Mouse (Mus musculus) CH12.LX (cell line): ENCODE measurements around the gene Pla2g2e. TPM values are rescaled to one million over a fixed set of nuclear protein-coding genes. Genes with fewer than 3 reads are reported as not detected.

ENCODE experiments used
- polyA plus RNA-seq: library from polyadenylated mRNA; unstranded; fragments of >175 nt; gene quantifications from 2 replicates; pipeline ENCODE4 v1.2.1, GENCODE M21; 2012; ENCODE audit warnings: low read depth; ENCODE audit not compliant: insufficient read length
- total RNA-seq, 2 experiments: library from RNA; depleted of rRNA; stranded (reverse); fragments of 300-350 nt in 1 of 2; fragments of >200 nt in 1 of 2; gene quantifications; 2 replicates each; pipeline ENCODE4 v1.2.3; 2012 to 2014

Gene Pla2g2e
- total and polyA plus RNA-seq, 3 experiments = 0.30 TPM; not detected in 2

Other genes starting within 250 kb of the Pla2g2e start
- gene Vwa5b1, start 242.1 kb upstream of the Pla2g2e start, total RNA-seq (2012; rRNA removed) = not detected in 2 replicates
- not detected in 2 replicates for gene Vwa5b1, start 242.1 kb upstream of the Pla2g2e start, total RNA-seq (2014; rRNA removed)
- not detected in 2 replicates for gene Vwa5b1, start 242.1 kb upstream of the Pla2g2e start, polyA plus RNA-seq
- gene Pla2g2c, start 153.2 kb upstream of the Pla2g2e start, total RNA-seq (2012; rRNA removed) = not detected in 2 replicates
- gene Pla2g2c, start 153.2 kb upstream of the Pla2g2e start, total RNA-seq (2014; rRNA removed) = not detected in 2 replicates
- not detected in 2 replicates for gene Pla2g2c, start 153.2 kb upstream of the Pla2g2e start, polyA plus RNA-seq
- gene Ubxn10, start 140.8 kb upstream of the Pla2g2e start, total RNA-seq (2012; rRNA removed) = not detected in 2 replicates
- not detected in 2 replicates for gene Ubxn10, start 140.8 kb upstream of the Pla2g2e start, total RNA-seq (2014; rRNA removed)
- not detected in 2 replicates for gene Ubxn10, start 140.8 kb upstream of the Pla2g2e start, polyA plus RNA-seq
- not detected in 2 replicates for gene Pla2g2f, start 120.3 kb upstream of the Pla2g2e start, total RNA-seq (2012; rRNA removed)
- not detected in 2 replicates for gene Pla2g2f, start 120.3 kb upstream of the Pla2g2e start, total RNA-seq (2014; rRNA removed)
- not detected in 2 replicates for gene Pla2g2f, start 120.3 kb upstream of the Pla2g2e start, polyA plus RNA-seq
- gene Pla2g2d, start 102.2 kb upstream of the Pla2g2e start, total RNA-seq (2012; rRNA removed) = not detected in 2 replicates
- not detected in 2 replicates for gene Pla2g2d, start 102.2 kb upstream of the Pla2g2e start, total RNA-seq (2014; rRNA removed)
- not detected in 2 replicates for gene Pla2g2d, start 102.2 kb upstream of the Pla2g2e start, polyA plus RNA-seq
- gene Pla2g5, start 14.5 kb upstream of the Pla2g2e start, total RNA-seq (2012; rRNA removed) = 0.29 and 0.68 TPM in 2 replicates
- not detected in 2 replicates for gene Pla2g5, start 14.5 kb upstream of the Pla2g2e start, total RNA-seq (2014; rRNA removed)
- gene Pla2g5, start 14.5 kb upstream of the Pla2g2e start, polyA plus RNA-seq = 0.25 and 0.53 TPM in 2 replicates
- gene Gm13030, start 4.0 kb upstream of the Pla2g2e start, total RNA-seq (2012; rRNA removed) = not detected in 2 replicates
- gene Gm13030, start 4.0 kb upstream of the Pla2g2e start, total RNA-seq (2014; rRNA removed) = not detected in 2 replicates
- gene Gm13030, start 4.0 kb upstream of the Pla2g2e start, polyA plus RNA-seq = not detected in 2 replicates
- 5.5 and 6.3 TPM in 2 replicates for gene Otud3, start 36.0 kb downstream of the Pla2g2e start, total RNA-seq (2012; rRNA removed)
- gene Otud3, start 36.0 kb downstream of the Pla2g2e start, total RNA-seq (2014; rRNA removed) = 2.8 and 3.2 TPM in 2 replicates
- gene Otud3, start 36.0 kb downstream of the Pla2g2e start, polyA plus RNA-seq = 5.4 TPM in 2 replicates
- gene Rnf186, start 89.2 kb downstream of the Pla2g2e start, total RNA-seq (2012; rRNA removed) = not detected in 2 replicates
- gene Rnf186, start 89.2 kb downstream of the Pla2g2e start, total RNA-seq (2014; rRNA removed) = not detected in 2 replicates
- gene Rnf186, start 89.2 kb downstream of the Pla2g2e start, polyA plus RNA-seq = not detected in 2 replicates
- 22.2 and 23.2 TPM in 2 replicates for gene Tmco4, start 94.9 kb downstream of the Pla2g2e start, total RNA-seq (2012; rRNA removed)
- 16.1 and 20.3 TPM in 2 replicates for gene Tmco4, start 94.9 kb downstream of the Pla2g2e start, total RNA-seq (2014; rRNA removed)
- 19.2 and 21.7 TPM in 2 replicates for gene Tmco4, start 94.9 kb downstream of the Pla2g2e start, polyA plus RNA-seq
- gene Htr6, start 197.6 kb downstream of the Pla2g2e start, total RNA-seq (2012; rRNA removed) = not detected in 2 replicates
- gene Htr6, start 197.6 kb downstream of the Pla2g2e start, total RNA-seq (2014; rRNA removed) = not detected in 2 replicates
- gene Htr6, start 197.6 kb downstream of the Pla2g2e start, polyA plus RNA-seq = not detected in 2 replicates
- 0.55 and 0.89 TPM in 2 replicates for gene Nbl1, start 215.1 kb downstream of the Pla2g2e start, total RNA-seq (2012; rRNA removed)
- gene Nbl1, start 215.1 kb downstream of the Pla2g2e start, total RNA-seq (2014; rRNA removed) = 1.4 and 1.5 TPM in 2 replicates
- gene Nbl1, start 215.1 kb downstream of the Pla2g2e start, polyA plus RNA-seq = 2.0 and 3.3 TPM in 2 replicates